In genomic region chr4:70258205-70258604, GRCm38 (mm10) we compare ENCODE assay signal across 9 mouse cellular contexts.
DNase-seq lines count a peak whose midpoint lies in the region; ATAC-seq and TF ChIP-seq lines count a peak whose summit lies in the region.
"Had no signal": no experiment of that assay in that cellular context is flagged by ENCODE, and none has a peak within 500 bp of the region (broad histone marks: within the 10 kb centered on the region; RNA-seq: fewer than 3 reads in every experiment).

No protein-coding gene starts in this region.

- no peak for TF ChIP-seq CTCF in kidney, adult 2 months (conservative IDR thresholded peaks at IDR 0.05; ENCODE audit: insufficient read depth, insufficient read length, low read depth, low read length)

- TF ChIP-seq POLR2A in kidney, adult 2 months (IDR thresholded peaks at IDR 0.05; ENCODE audit: low read depth, low read length): no peak

- WGBS in kidney, adult 2 months: 92% methylated on average over 6 of the region's 6 CpGs

- DNase-seq in kidney, postnatal 10 days: peak; percentile 26
- no peak for DNase-seq in kidney, adult 2 months
- DNase-seq in cerebellum, adult 9-11 months: peak; percentile 63
- peak; percentile 82 for DNase-seq in layer of hippocampus, adult 9-11 months
- DNase-seq in right cerebral cortex, adult 2 months (ENCODE audit: low spot score in 2 of 2): peak; percentile 84 to 86
- DNase-seq in kidney, adult 8-10 months: no peak
- DNase-seq: lung, embryonic 14.5 days had no signal

- no peak for ATAC-seq in monocyte, adult 5-6 weeks (replicated peaks; ENCODE audit: insufficient number of reproducible peaks, low FRiP score, low TSS enrichment, poor library complexity, severe bottlenecking)
- ATAC-seq in erythroid progenitor cell, adult 5-6 weeks (replicated peaks; ENCODE audit: low FRiP score, poor library complexity, severe bottlenecking): no peak

- no peak overlapping the region for H3K4me3 ChIP-seq in kidney, adult 2 months (ENCODE audit: insufficient read depth, low read depth, low read length)

- no peaks in the 10 kb centered on the region for H3K4me1 ChIP-seq in kidney, adult 2 months (ENCODE audit: control insufficient read depth, insufficient read depth, low read length)

- no peaks in the 10 kb centered on the region for H3K36me3 ChIP-seq in kidney, adult 2 months (ENCODE audit: control insufficient read depth, insufficient read depth, low read length)

- H3K27me3 ChIP-seq in kidney, adult 2 months (replicated peaks; ENCODE audit: control insufficient read depth, insufficient read depth, low read length): no peaks in the 10 kb centered on the region

- no peak overlapping the region for H3K27ac ChIP-seq in kidney, adult 2 months (ENCODE audit: insufficient read depth, low read depth, low read length)

Comparison
In these comparisons a context has a peak if more than half of its experiments do, and no peak if none do; other contexts are left out.
1. DNase-seq: peak in kidney, postnatal 10 days (single experiment), cerebellum, adult 9-11 months (single experiment), layer of hippocampus, adult 9-11 months (single experiment) and right cerebral cortex, adult 2 months (2 of 2); none in kidney, adult 2 months (single experiment) and kidney, adult 8-10 months (0 of 2).